Mouse (Mus musculus) limb, embryonic 14.5 days (tissue): ENCODE results near the gene Ptpn22. TPM values are rescaled to one million over a fixed set of nuclear protein-coding genes. Genes with fewer than 3 reads are reported as not detected.

Source experiments
- ATAC-seq: fragments of 200-750 bp; cut with Nextera tagmentation; 2 replicates; pipeline ENCODE4 v1.8.0; 2017; ENCODE audit warnings: low read depth, moderate number of reproducible peaks, moderate TSS enrichment; ENCODE audit not compliant: low FRiP score
- DNase-seq: peaks from one replicate; pipeline ENCODE4 v3.0.0-alpha.2; 2015; ENCODE audit warnings: low spot score
- H3K27ac ChIP-seq: fragments of 300-500 bp; sonication (generic); replicated peaks from 2 replicates; pipeline ENCODE4 v1.5.1; 2014; ENCODE audit warnings: low read depth, mild to moderate bottlenecking, low read length, moderate library complexity, mixed read lengths
- H3K27me3 ChIP-seq: fragments of 300-500 bp; sonication (generic); 2 replicates; pipeline ENCODE4 v1.6.1; 2014; ENCODE audit warnings: low read length, mixed read lengths; ENCODE audit not compliant: control insufficient read depth, insufficient read depth
- H3K36me3 ChIP-seq: fragments of 300-500 bp; sonication (generic); 2 replicates; pipeline ENCODE4 v1.6.1; 2014; ENCODE audit warnings: mild to moderate bottlenecking, low read length, moderate library complexity, mixed read lengths; ENCODE audit not compliant: control insufficient read depth, insufficient read depth
- H3K4me1 ChIP-seq: fragments of 300-500 bp; sonication (generic); 2 replicates; pipeline ENCODE4 v1.6.1; 2014; ENCODE audit warnings: antibody characterized with exemption, low read length, mixed read lengths; ENCODE audit not compliant: control insufficient read depth, insufficient read depth
- H3K4me2 ChIP-seq: fragments of 300-500 bp; sonication (generic); replicated peaks from 2 replicates; pipeline ENCODE4 v1.6.1; 2014; ENCODE audit warnings: low read depth, mild to moderate bottlenecking, low read length, moderate library complexity; ENCODE audit not compliant: severe bottlenecking
- H3K4me3 ChIP-seq: fragments of 300-500 bp; sonication (generic); replicated peaks from 2 replicates; pipeline ENCODE4 v1.5.1; 2014; ENCODE audit warnings: low read length
- H3K9ac ChIP-seq: fragments of 300-500 bp; sonication (generic); 2 replicates; pipeline ENCODE4 v1.6.1; 2014; ENCODE audit warnings: mild to moderate bottlenecking, low read depth, low read length, moderate library complexity; ENCODE audit not compliant: severe bottlenecking
- H3K9me3 ChIP-seq: fragments of 300-500 bp; sonication (generic); 2 replicates; pipeline ENCODE4 v1.6.1; 2016; ENCODE audit warnings: low read length; ENCODE audit not compliant: control insufficient read depth
- POLR2A ChIP-seq: fragments of 200-500 bp; IDR thresholded peaks from 2 replicates; pipeline ENCODE4 v1.8.0; 2012; ENCODE audit warnings: inconsistent platforms, mild to moderate bottlenecking, moderate library complexity, borderline replicate concordance; ENCODE audit not compliant: insufficient read depth, insufficient read length; ENCODE audit errors: extremely low read depth
- WGBS: fragments of 180-500 bp; shearing (Covaris S2); extraction: QIAGEN DNeasy Blood & Tissue Kit; methylation state at CpG from one replicate; pipeline ENCODE4 v1.1.7; 2014; 5-methylcytosine and 5-hydroxymethylcytosine counted together
- polyA plus RNA-seq, 2 experiments: library from polyadenylated mRNA; depleted of rRNA in 1 of 2; stranded (reverse) in 1 of 2; unstranded in 1 of 2; fragments of >200 nt; fragmentation: Nextera tagmentation in 1 of 2; extraction: Ambion mirVana in 1 of 2; gene quantifications; 2 replicates each; pipeline versions ENCODE4 v1.2.1 to v1.2.3; 2012 to 2014

Gene Ptpn22
- polyA plus RNA-seq, 2 experiments: 0.47 to 1.1 TPM

GRCm38 (mm10) chr3:103831146-103831545 lies 28.4 kb upstream of the Ptpn22 start:
- Histone ChIP-seq H3K27me3 (no peaks in the 10 kb centered on the region), H3K36me3 (no peaks in the 10 kb centered on the region), H3K27ac (no peak overlapping the region), H3K9me3 (no peaks in the 10 kb centered on the region), H3K9ac (no peak overlapping the region), H3K4me2 (no peak overlapping the region), H3K4me1 (no peaks in the 10 kb centered on the region), H3K4me3 (no peak overlapping the region)
- no peak for ATAC-seq
- TF ChIP-seq POLR2A: no peak
- WGBS: 72% methylated on average over 7 of the region's 7 CpGs
- DNase-seq: no peak

GRCm38 (mm10) chr3:103832426-103832825 lies 27.2 kb upstream of the Ptpn22 start, which contains the start of gene Bcl2l15:
Gene Bcl2l15 (plus strand): TSS chr3:103832601.
- no peaks in the 10 kb centered on the region for H3K27me3 ChIP-seq
- DNase-seq (no peak), ATAC-seq (no peak)
- no peaks in the 10 kb centered on the region for H3K9me3 ChIP-seq
- no peak within 1 kb of the TSS for H3K9ac ChIP-seq
- no peak for TF ChIP-seq POLR2A
- no peak within 1 kb of the TSS for H3K4me3 ChIP-seq
- H3K27ac ChIP-seq: no peak within 1 kb of the TSS
- H3K4me1 ChIP-seq: no peaks in the 10 kb centered on the region
- H3K36me3 ChIP-seq: no peaks in the 10 kb centered on the region
- H3K4me2 ChIP-seq: no peak within 1 kb of the TSS

- Histone ChIP-seq H3K4me3 (no peak overlapping the region), H3K4me1 (no peaks in the 10 kb centered on the region), H3K4me2 (no peak overlapping the region), H3K27ac (no peak overlapping the region), H3K36me3 (no peaks in the 10 kb centered on the region), H3K9me3 (no peaks in the 10 kb centered on the region), H3K9ac (no peak overlapping the region), H3K27me3 (no peaks in the 10 kb centered on the region)
- no peak for TF ChIP-seq POLR2A
- ATAC-seq (no peak), DNase-seq (no peak)
- 84% methylated on average over 2 of the region's 2 CpGs for WGBS
These were observed 25.6 kb upstream of the Ptpn22 start for GRCm38 (mm10) chr3:103834001-103834400.

- no peaks in the 10 kb centered on the region for H3K4me1 ChIP-seq
- H3K9me3 ChIP-seq: no peaks in the 10 kb centered on the region
- no peaks in the 10 kb centered on the region for H3K27me3 ChIP-seq
- no peak overlapping the region for H3K9ac ChIP-seq
- no peaks in the 10 kb centered on the region for H3K36me3 ChIP-seq
- no peak overlapping the region for H3K27ac ChIP-seq
- DNase-seq: no peak
- ATAC-seq: no peak
- no peak overlapping the region for H3K4me3 ChIP-seq
- TF ChIP-seq POLR2A: no peak
- WGBS: 68% methylated on average over 6 of the region's 6 CpGs
- H3K4me2 ChIP-seq: no peak overlapping the region
These were observed 24.2 kb upstream of the Ptpn22 start for GRCm38 (mm10) chr3:103835272-103835950.

DNA sequence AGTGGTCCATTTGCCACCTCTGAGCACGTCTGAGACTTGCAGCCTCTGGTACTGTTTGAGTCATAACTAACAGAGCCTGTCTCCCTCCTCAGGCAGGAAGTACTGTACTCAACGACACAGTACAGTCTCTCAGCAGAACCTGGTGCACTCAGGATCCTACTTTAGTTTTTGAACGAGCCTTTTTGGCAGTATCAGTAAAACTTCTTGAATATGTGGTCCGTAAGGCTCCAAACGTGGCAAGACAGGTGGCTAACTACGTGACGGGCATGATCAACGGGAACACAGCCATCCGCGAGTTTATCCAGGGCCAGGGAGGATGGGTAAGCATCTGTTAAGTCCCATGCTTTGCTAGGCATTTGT lies 23.7 kb upstream of the Ptpn22 start:
- H3K4me1 ChIP-seq: no peaks in the 10 kb centered on the region
- no peak overlapping the region for H3K9ac ChIP-seq
- no peak for TF ChIP-seq POLR2A
- no peak overlapping the region for H3K4me3 ChIP-seq
- no peaks in the 10 kb centered on the region for H3K27me3 ChIP-seq
- DNase-seq (no peak), ATAC-seq (no peak)
- no peaks in the 10 kb centered on the region for H3K9me3 ChIP-seq
- H3K36me3 ChIP-seq: no peaks in the 10 kb centered on the region
- H3K4me2 ChIP-seq: no peak overlapping the region
- no peak overlapping the region for H3K27ac ChIP-seq
- WGBS: 74% methylated on average over 10 of the region's 10 CpGs
